Mouse (Mus musculus) bone marrow, adult 2 months (tissue): ENCODE measurements around the gene Gtsf1l.

Experiments used
- CTCF ChIP-seq: fragments of 200-500 bp; IDR thresholded peaks from 2 replicates; pipeline ENCODE4 v1.5.1; 2011; ENCODE audit warnings: low read length, control low read depth; ENCODE audit not compliant: control insufficient read depth, insufficient read depth
- POLR2A ChIP-seq: fragments of 200-500 bp; IDR thresholded peaks from 2 replicates; pipeline ENCODE4 v1.6.1; 2011; ENCODE audit warnings: low read depth, mild to moderate bottlenecking, control low read depth, low read length, borderline replicate concordance; ENCODE audit not compliant: control insufficient read depth

- TF ChIP-seq CTCF (no peak), POLR2A (no peak)
Observed at GRCm38 (mm10) chr2:163094909-163095308, 7.3 kb upstream of the Gtsf1l start.
